Mouse (Mus musculus) erythroblast, embryonic 14.5 days (primary cell): ENCODE data around the gene Cd151. TPM values are rescaled to one million over a fixed set of nuclear protein-coding genes. Genes with fewer than 3 reads are reported as not detected.

ENCODE experiments used
- H3K27me3 ChIP-seq: 2 replicates; pipeline ENCODE4 v1.6.1; 2012; ENCODE audit warnings: inconsistent platforms; ENCODE audit not compliant: control insufficient read depth
- H3K36me3 ChIP-seq: 2 replicates; pipeline ENCODE4 v1.6.1; 2012; ENCODE audit warnings: mild to moderate bottlenecking, inconsistent platforms; ENCODE audit not compliant: control insufficient read depth
- H3K4me1 ChIP-seq: 2 replicates; pipeline ENCODE4 v1.6.1; 2012; ENCODE audit warnings: inconsistent platforms; ENCODE audit not compliant: control insufficient read depth
- H3K4me3 ChIP-seq: replicated peaks from 2 replicates; pipeline ENCODE3; 2012; ENCODE audit warnings: moderate library complexity, mild to moderate bottlenecking, inconsistent platforms
- H3K9me3 ChIP-seq: 2 replicates; pipeline ENCODE4 v1.6.1; 2012; ENCODE audit warnings: low read length, inconsistent platforms, mixed read lengths; ENCODE audit not compliant: control insufficient read depth
- GATA1 ChIP-seq: IDR thresholded peaks from 2 replicates; pipeline ENCODE4 v1.6.1; 2012; ENCODE audit warnings: low read length, inconsistent platforms, mixed read lengths
- TAL1 ChIP-seq: IDR thresholded peaks from 3 replicates; pipeline ENCODE4 v1.6.1; 2012; ENCODE audit warnings: low read length, inconsistent platforms, mixed read lengths
- polyA plus RNA-seq: library from polyadenylated mRNA; stranded (reverse); fragments of >175 nt; gene quantifications from 2 replicates; pipeline ENCODE4 v1.2.3, GENCODE M21; 2012

Cd151 gene
- polyA plus RNA-seq, 1 experiment: 1.1 TPM

- no peaks in the 10 kb centered on the region for H3K9me3 ChIP-seq
- no peak for TF ChIP-seq TAL1
- no peak for TF ChIP-seq GATA1
- H3K4me1 ChIP-seq: peaks cover 58% of the 10 kb centered on the region
Measured at GRCm38 (mm10) chr7:141429840-141430584, 37.2 kb upstream of the Cd151 start.

GRCm38 (mm10) chr7:141430585-141431240, 36.5 kb upstream of the Cd151 start:
- no peak for TF ChIP-seq TAL1
- no peak for TF ChIP-seq GATA1
- Histone ChIP-seq H3K36me3 (peaks cover 41% of the 10 kb centered on the region), H3K9me3 (no peaks in the 10 kb centered on the region), H3K4me3 (no peak overlapping the region), H3K27me3 (peaks cover 8% of the 10 kb centered on the region), H3K4me1 (peaks cover 65% of the 10 kb centered on the region)

More at GRCm38 (mm10) chr7:141429840-141430584, 37.2 kb upstream of the Cd151 start:
- Histone ChIP-seq H3K27me3 (peaks cover 12% of the 10 kb centered on the region), H3K4me3 (no peak overlapping the region), H3K36me3 (peaks cover 39% of the 10 kb centered on the region)

- Histone ChIP-seq H3K4me1 (peaks cover 71% of the 10 kb centered on the region), H3K36me3 (peaks cover 50% of the 10 kb centered on the region)
Measured at GRCm38 (mm10) chr7:141431434-141432185, 35.6 kb upstream of the Cd151 start.

GRCm38 (mm10) chr7:141432186-141432611, 35.0 kb upstream of the Cd151 start:
- Histone ChIP-seq H3K9me3 (no peaks in the 10 kb centered on the region), H3K27me3 (no peaks in the 10 kb centered on the region; the same call in 1 of the 2 replicates), H3K36me3 (peaks cover 50% of the 10 kb centered on the region), H3K4me3 (no peak overlapping the region), H3K4me1 (peaks cover 71% of the 10 kb centered on the region)
- TF ChIP-seq GATA1: no peak

More at GRCm38 (mm10) chr7:141431434-141432185, 35.6 kb upstream of the Cd151 start:
- Histone ChIP-seq H3K9me3 (no peaks in the 10 kb centered on the region), H3K4me3 (no peak overlapping the region), H3K27me3 (peaks cover 3% of the 10 kb centered on the region)
- TF ChIP-seq TAL1 (no peak), GATA1 (no peak)

- Histone ChIP-seq H3K27me3 (no peaks in the 10 kb centered on the region; the same call in 1 of the 2 replicates), H3K36me3 (peaks cover 56% of the 10 kb centered on the region), H3K4me3 (no peak overlapping the region), H3K9me3 (no peaks in the 10 kb centered on the region), H3K4me1 (peaks cover 74% of the 10 kb centered on the region)
- TF ChIP-seq GATA1 (no peak), TAL1 (no peak)
Measured at GRCm38 (mm10) chr7:141432741-141433516, 34.3 kb upstream of the Cd151 start.

GRCm38 (mm10) chr7:141433517-141434400, 33.4 kb upstream of the Cd151 start:
- Histone ChIP-seq H3K27me3 (no peaks in the 10 kb centered on the region; the same call in 1 of the 2 replicates), H3K36me3 (peaks cover 64% of the 10 kb centered on the region), H3K4me3 (no peak overlapping the region), H3K4me1 (peaks cover 80% of the 10 kb centered on the region), H3K9me3 (no peaks in the 10 kb centered on the region)
- TF ChIP-seq TAL1 (no peak), GATA1 (no peak)

GRCm38 (mm10) chr7:141434464-141434863, 32.7 kb upstream of the Cd151 start:
- no peak for TF ChIP-seq GATA1
- no peak for TF ChIP-seq TAL1
- H3K27me3 ChIP-seq: no peaks in the 10 kb centered on the region
- no peaks in the 10 kb centered on the region for H3K9me3 ChIP-seq
- H3K36me3 ChIP-seq: peaks cover 71% of the 10 kb centered on the region
- H3K4me1 ChIP-seq: peaks cover 78% of the 10 kb centered on the region
- H3K4me3 ChIP-seq: peak overlapping the region; percentile 59
